Mouse (Mus musculus) testis, adult 2 months (tissue): Measurements from ENCODE around the gene Ston2.

Experiments
- CTCF ChIP-seq: fragments of 200-500 bp; IDR thresholded peaks from 2 replicates; pipeline ENCODE4 v1.5.1; 2012; ENCODE audit warnings: low read depth, mild to moderate bottlenecking, inconsistent platforms, low read length, moderate library complexity; ENCODE audit not compliant: control insufficient read depth, insufficient read depth, insufficient replicate concordance
- POLR2A ChIP-seq: fragments of 200-500 bp; IDR thresholded peaks from 2 replicates; pipeline ENCODE4 v1.6.1; 2012; ENCODE audit warnings: low read depth, mild to moderate bottlenecking, inconsistent platforms, low read length, moderate library complexity; ENCODE audit not compliant: control insufficient read depth

DNA sequence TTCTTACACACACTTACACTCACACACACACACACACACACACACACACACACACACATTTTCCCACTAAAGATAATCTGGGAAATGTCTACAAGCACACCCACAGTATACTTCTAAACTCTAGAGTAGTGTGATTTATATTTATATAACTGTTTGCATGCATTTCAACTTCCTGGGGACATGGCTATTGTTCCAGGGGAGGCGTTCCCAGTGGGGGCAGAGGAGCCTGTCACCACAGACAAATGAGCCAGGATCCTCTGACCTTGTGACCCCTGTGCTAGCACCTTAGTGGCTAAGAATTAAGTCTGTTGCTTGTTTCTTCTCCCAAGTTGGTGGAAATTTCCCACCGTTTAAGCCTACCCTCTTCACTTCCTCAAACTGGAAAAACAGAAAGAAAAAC, 23.1 kb downstream of the Ston2 start:
- TF ChIP-seq CTCF (no peak), POLR2A (no peak)
